Mouse (Mus musculus) frontal cortex, postnatal 36 days (tissue): ENCODE results near the gene Wnt9b.
"Not testable (repeated sequence)": the region's sequence is repeated elsewhere in the genome, so short reads cannot be mapped to it uniquely, and the experiment has no call there.

ENCODE experiments used
- DNase-seq, 2 experiments: peaks; one replicate each; pipeline ENCODE4 v3.0.0; 2022; ENCODE audit warnings: low spot score in 2 of 2

The Wnt9b gene

DNA sequence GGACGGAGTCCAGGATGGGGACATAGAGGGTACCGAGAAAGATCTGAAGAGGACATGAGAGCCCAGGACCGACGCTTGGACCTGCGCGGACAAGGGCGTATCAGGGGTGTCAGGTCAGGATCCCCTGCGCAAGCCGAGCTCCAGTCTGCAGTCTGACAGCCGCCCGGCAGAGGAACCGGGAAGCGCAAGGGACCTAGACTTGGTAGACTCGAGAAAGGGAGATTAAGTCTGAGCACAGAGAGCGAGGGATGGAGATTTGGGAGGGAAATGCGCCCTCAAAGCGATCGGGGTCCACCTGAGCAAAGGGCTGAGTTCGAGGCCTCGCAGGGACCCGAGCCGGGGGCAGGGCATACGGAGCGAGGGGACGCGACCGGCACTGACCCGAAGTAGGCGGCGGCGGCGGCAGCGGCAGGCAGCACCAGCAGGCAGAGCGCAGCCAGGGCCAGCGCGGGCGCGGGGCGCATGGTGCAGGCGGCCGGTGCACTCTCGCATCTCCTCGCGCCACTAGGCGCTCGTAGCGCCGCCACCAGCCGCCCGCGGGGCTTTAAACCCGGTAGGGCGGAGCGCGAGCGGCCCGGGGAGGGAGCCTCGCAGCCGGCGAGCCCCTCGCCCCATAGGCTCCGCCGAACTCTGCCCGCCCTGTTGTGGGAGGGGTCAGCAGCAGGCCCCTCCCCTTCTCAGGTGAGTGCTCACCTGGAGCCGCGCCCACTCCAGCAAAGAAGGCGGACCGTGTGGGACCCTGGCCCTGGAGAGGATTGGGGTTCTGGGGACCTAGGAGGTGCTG is at the start of gene Wnt9b:
Gene Wnt9b (minus strand): TSS at position 516 of the 784 bp plus-strand sequence.
- DNase-seq: no peak

DNA sequence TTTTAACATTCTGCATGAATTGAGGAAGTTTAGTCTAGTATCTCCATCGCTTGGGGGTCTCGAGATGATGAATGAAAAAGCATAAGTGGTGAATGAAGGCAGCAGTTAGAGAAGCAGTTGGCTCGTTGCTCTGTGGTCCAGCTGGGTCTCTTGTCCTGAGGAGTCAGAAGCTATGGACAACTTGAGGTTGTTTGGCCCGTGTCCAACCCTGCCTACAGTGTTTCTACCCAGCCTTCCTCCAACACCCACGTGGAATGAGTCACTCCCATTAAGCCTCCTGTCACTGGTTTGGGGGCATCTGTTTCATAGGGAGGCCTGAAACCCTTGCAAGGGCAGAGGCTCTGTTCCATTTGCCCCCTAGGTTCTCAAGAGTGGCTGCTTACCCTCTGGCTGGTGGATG is 40.3 kb upstream of the Wnt9b start:
- DNase-seq: peak in 1 of 2 experiments; percentile 24

DNA sequence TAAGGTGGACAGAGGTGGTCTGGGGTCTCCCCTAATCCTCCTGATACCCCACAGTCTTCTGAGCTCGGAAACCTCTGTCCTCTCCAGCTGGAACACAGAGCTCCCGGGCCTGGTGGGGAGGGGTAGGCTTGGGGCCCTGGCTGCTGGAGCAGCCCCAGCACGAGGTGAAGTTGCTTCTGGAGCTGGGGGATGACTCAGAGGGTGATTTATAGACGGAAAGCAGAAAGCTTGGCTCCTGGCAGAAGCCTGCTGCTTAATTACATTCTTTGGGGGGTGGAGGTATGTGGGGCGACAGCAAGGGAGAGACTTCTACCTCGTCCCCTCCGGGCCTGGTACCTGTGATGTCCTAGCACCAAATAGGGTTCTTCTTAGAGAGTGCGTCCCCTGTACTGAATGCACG is 30.5 kb upstream of the Wnt9b start:
- peak in 1 of 2 experiments; percentile 19 for DNase-seq

DNA sequence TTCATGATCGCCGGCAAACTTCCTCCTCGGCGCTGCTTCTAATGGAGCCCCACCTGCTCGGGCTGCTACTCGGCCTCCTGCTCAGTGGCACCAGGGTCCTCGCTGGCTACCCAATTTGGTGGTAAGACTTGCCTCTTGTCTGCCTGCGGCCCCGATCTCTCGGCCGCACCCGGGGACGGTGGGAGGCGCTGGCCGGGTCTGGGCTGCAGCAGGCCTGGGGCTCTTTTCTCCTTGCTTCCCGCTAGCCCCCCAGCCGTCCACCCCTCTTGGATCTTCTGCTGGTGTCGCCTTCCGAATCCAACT is 24.6 kb upstream of the Wnt9b start:
- DNase-seq: no peak

DNA sequence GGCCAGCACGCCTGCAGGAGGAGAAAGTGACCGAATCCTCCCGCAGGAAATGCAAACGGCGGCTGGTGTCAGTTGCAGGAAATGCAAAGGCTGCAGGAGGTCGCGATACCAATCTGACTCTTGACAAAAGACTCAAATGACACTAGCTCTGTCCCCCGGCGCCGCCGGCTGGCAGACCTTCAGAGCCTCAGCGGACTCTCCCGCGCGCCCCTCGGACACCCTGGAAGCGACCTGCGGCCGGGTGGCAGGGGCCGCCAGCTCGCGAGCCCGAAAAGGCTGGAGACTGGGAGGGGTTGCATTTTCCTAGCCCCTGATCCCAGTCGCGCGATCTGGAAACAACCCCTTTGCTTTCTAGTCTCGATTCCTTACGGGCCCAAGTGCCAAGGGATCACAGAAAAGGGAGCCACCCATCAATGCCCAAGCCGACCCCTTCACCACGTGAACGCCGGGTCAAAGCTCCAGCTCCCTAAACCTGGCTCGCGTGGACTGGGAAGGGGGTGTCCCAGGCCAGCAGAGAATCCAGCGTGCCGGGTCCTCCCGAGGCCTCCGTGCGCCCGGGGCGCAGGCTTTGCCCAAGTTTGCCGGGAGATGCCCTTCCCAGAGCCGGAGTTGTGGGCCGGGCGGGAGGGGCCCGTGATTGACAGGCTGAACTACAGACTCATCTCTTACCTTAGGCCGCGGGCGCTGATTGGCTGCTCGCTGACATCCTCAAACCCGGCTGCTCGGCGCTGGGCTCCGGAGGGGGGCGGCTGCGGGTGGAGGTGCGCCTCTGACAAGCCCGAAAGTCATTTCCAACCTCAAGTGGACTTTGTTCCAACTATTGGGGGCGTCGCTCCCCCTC is 24.0 kb upstream of the Wnt9b start, which contains the start of gene Wnt3:
Gene Wnt3 (plus strand): TSS at position 764 of the 841 bp plus-strand sequence.
- DNase-seq: no peak

DNA sequence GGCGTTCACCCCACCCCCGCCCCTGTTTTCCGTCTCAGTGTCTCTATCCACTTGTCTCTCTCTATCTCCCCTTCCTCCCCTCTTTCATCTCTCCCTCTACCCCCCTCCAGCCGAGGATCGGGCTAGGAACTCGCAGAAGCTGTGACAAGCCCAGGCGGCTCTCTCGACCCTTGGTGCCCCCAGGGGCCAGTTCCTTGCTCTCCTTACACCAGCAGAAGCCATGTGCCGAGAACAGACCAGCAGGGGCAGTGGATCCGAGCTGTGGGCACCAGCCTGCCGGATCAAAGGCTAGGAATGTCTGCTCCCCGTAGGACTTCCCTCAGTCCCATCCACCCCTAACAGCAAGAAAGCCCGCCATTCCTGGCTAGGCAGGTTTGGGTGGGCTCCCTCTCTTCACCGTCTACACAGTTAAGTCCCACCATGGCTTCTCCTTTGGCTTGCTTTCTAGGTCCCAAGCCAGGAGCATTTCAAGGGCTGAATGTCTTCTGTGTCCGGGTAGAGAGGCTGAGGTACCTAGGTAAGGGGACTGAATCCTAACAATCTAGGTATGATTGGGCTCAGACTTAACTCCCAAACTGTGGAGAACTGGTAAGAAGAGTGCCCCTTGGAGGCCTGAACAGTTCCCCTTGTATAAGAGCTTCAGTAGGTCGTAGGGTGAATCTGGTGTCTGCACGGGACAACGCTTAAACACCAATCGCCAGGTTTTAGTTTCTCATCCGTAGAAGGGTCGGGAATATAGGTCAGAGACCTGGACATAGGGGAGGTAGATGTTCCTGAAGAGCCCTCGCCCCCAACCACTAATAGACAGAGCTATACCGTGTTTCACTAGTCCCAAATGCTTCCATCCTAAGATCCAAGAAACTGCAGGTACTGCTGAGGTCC is 23.1 kb upstream of the Wnt9b start:
- DNase-seq: no peak

DNA sequence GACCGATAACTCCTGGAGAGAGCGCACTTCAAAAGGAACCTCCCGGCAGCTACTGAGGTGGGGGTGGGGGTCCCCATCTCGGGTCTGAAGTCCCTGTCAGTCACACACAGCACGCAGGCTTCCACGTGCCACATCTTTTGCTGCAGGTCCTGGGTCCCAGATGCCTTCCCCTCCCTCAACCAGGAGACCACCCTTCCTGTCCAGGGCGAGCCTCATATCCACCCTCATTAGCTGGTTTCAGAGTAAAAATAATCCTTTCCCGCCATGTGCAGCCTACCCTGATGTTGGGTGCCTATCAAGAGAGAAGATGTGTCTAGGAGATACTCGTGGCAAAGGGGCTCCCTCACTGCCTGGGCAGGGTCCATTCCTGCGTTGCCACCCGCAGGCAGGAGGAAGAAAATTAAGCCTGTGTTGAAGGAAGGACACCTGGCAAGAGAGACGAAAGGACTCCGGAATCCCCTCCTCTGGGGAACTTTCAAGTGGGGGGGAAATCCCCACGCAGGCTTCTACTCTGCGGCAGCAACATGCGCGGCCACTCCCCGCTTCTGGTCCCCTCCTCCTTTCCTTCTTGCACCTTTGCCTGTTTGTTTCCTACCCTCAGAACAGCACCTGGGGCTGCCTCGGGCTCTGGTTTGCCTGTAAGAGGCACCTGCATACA is 21.7 kb upstream of the Wnt9b start:
- DNase-seq: no peak

DNA sequence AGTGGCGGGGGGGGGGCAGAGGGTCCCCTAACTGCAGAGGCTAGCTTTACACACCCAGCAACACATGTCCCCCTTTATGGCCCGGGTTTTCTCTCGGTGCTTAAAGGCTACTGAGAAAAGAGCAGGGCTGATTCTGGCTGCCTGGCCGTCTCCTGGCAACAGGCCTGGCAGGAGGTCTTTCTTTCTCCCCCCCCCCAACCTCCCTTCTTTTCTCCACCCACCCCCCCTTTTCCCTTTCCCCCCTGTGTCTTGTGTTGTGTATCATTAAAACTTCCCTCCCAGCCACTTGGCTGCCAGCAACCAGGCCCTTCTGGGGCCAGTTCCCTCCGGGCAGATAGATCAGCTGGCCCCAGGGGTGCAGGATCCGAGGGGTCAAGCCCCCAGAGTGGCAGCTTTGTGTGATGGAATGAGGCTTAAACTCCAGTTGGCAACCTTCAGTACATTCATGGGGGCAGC is 16.0 kb upstream of the Wnt9b start:
- no peak for DNase-seq

DNA sequence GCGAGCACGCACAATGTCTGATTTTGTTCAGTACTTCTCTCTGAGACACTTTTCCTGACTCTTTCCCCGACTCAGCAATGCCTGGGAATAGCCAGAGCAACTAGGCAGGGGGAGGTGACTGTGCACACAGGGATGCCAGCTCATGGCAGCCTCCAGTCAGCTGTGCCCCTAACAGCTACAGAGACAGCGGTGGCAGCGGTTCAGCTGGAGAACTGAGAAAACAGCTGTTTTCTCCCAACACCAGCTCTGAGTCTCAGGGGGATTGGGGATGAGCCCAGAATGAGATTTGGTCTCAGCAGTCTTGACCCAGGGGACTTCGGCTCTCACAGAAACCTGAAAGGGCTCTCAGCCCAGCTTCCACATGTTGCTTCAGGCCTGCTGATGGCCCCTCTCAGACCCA is 15.0 kb upstream of the Wnt9b start:
- DNase-seq: no peak

DNA sequence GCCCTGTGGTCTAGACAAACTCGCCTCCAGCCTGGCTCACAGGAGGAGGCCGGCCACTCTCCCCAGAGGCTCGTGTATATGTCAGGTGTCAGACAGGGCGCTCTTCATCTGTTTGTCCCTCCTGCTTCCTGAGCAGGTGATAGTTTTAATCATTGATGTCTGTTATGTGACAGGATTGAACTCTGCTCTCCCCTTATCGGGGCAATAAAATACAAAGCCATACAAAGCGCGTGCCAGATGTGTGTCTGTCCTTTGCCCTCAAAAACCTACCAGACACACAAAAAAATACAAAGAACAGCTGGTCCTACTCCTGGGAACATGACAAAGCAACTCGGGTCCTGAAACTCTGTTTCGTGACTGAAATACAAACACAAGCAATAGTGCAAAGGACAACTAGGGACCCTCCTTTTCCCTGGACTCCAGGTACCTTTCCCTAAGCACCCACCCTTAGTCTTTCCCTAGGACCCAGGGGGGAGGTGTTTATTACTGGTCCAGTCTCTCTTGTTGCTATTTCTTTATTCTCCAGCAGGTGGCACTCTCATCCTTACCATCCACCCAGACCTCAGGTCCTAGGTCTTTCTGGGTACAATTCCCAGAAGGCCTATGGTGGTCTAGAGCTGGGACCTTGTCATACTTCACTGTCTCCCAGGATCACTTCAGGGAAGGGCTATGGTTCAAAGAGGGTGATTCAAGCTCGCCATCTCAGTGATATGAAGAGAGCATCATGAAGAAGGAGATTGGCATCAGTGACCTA is 14.0 kb upstream of the Wnt9b start:
- peak; percentile 46 to 75 for DNase-seq

DNA sequence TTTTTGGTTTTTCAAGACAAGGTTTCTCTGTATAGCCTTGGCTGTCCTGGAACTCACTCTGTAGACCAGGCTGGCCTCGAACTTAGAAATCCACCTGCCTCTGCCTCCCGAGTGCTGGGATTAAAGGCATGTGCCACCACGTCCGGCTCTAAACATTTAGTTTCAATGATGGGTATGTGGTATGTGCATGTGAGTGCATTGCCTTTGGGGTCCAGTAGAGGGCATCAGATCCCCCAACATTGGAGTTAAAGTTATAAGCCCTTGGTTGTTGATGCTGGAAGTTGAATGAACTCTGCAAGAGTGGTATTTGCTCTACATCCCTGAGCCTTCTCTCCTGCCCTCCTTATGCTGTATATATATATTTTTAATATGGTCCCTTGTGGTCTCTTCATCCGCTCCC is 11.3 kb upstream of the Wnt9b start:
- DNase-seq: not testable (repeated sequence)

DNA sequence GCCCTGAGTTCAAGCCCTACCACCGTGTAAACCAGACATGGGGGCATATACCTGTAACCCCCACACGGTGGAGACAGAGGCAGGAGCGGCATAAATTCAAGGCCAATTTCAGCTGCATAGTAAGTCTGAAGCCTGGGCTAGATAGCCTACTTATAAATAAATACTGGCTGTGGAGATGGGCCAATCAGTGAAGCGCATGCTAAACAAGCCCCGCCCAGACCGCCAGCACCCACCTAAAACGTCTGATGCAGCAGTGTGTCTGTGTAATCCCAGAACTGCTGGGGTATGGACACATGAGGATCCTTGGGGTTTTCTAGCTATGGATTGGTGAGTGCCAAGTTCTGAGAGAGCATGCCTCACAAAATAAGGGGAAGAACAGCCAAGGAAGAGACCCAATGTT is 10.5 kb upstream of the Wnt9b start:
- DNase-seq: no peak

DNA sequence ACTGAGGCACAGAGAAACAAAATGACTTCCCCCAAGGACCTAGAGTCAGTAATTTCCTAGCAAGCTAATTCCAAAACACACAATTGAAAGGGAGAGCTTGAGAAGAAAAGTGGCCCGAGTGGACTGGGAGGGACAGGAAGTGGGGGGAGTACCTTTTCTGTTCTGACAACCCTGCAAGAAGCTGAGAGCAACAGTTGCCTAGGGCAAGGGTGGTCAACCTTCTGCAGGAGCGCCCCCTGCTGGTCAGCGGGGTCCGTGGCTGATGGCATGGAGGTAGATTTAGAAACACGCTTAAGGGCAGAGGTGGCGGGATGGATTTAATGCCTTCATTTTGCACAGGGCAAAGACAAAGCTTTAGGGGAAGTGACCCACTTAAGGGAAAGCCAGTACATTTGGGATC is 9.1 kb upstream of the Wnt9b start:
- peak; percentile 57 to 63 for DNase-seq

DNA sequence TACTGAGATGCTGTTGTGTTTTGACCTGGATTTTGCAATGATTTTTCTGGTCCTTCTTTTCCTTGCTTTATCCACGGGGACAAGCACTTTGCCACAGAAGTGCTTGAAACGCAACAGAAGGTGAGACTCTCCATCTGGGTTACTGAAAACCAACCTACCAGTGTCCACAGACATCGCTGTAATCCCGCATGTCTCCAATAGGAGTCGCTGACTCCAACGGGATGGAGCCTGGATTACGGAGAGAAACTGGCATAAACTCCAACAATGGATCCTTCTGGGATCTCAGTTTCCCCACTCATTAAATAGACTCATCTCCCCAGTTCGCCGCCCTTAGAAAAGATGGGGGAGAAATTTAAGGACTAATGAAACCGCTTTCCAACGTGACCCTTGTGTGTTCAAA is 8.4 kb upstream of the Wnt9b start:
- no peak for DNase-seq

DNA sequence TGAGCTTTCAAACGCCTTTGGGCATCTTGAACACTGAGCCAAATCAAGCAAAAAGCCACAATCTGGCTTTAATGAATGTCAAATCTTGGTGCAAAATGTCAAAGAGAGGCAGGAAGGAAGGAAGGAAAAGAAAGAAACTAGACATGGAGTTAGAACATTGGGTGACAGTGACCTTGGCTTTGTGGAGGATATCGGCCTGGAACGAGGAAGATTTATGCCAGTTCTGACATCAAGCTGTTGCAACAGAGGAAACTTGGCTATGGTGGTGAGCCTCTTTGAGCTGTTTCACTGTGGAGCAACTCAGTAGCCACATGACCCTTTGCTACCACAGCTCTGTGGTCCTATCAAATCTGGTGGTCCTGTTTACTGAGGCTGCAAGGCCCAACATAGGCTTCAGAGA is 991 bp upstream of the Wnt9b start:
- no peak for DNase-seq

DNA sequence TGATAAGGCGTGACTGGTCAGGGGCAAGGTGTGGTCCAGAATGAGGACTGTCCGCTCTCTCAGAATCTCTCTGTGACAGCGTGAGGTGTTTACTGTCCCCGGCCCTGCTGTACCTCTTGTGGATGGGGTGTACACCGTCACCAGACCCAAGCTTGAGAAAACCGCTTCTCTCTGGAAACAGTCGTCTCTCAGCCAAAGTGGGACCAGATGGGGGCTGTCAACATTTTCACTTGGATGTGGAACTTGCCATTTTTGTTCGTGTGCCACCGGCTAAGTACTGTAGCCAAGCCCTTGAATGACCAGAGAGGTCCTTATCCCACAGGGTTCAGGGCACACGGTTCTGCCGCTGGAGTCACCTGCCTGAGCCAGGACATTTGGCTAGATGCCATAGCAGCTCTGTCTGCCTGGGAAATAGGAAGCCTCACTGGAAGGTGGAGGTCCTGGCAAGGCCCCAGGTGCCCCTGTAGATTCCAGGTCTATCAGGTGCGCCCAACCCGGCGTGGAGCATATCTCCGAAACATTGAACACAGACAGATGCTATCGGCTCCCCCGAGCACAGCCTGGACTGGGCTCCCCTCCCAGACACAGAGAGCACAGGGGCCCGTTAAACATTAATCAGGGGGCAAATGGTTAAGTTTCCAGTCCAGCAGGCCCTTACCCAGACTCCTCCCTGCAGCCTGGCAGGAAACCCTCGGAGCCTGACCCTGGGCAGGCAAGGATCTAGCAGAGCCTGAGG is 14.4 kb downstream of the Wnt9b start:
- no peak for DNase-seq

DNA sequence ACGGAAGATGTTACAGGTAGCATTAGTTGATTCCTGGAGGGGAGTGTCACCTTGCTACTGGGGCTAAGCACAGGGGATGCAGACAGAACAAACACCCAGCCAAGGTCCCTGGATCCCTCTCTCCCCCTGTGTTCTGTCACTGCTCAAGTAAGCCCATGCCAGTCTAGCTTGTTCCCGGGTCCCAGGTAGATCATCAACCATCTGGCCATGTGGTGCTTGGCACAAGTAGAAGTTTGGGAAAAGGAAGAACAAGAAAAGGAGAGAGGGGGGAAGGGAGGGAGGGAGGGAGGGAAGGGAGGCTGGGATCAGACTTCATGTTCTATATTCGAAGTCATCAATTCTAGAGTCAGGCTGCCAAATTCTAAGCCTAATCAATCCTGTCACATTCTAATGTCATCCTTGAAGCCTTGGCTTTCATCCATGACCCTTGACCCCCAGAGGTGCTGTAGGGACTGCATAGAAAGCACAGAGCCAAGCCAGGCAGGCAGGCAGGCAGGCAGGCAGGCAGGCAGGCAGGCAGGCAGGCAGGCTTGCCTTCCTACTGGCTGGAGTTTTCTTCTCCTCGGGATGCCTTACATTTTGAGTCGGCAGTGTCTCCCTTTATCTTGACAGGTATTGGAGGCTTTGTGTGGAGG is 15.1 kb downstream of the Wnt9b start:
- DNase-seq: no peak

DNA sequence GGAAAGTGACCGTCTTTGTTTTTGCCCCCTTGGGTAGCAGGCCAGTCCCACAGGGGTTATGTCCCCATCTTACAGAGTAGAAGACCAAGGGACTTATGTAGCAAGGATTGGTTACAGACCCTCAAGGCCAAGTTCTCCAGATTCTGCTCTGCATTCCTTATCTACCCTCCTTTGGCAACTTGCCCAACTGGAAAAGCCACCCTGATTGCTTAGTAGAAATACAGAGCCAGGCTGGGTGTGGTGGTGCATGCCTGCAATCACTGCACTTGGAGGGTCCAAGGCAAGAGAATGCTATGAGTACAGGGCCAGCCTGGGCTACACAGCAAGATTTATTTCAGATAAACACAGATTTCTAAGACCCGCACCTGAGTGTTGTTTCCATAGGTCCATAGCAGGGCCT is 15.7 kb downstream of the Wnt9b start:
- DNase-seq: no peak

DNA sequence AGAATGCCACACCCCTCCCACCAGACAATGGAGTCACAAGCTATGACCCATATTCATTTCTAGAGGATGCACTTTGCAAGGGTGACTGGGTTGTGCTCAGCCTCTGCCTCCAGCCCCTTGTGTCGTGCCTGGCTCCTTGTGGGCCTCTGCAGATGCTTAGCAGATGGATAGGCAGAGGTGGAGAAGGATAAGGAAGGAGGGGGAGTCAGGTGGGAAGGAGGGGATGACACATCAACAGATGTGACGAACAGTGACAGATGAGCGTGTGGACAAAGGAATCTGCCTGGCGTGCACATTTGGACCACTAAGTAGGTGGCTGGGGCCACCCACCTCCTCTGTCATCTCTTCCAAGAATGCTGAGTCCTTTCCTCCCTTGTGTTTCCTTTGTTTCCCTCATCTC is 16.6 kb downstream of the Wnt9b start:
- DNase-seq: peak; percentile 43 to 51

DNA sequence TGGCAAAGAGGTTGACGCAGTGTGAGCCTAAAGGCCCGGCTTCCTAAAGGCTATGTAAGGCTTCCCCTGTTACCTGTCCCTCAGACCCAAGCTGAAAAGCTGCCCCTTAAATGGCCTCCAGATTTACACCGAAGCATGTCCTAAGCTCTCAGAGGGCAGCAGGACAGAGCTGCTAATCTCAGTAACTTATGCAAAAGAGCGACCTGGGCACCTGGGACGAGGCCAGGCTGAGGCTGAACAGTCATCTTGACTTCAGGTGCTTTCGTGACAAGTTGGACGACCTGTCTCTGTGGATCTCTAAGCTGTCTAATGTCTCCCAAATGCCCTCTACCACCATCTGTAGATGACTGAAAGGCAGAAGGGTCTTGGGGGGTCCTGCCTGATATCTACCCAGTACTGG is 17.3 kb downstream of the Wnt9b start:
- DNase-seq: no peak
